Mouse (Mus musculus): ENCODE results near the gene Zdhhc8. TPM values are rescaled to one million over a fixed set of nuclear protein-coding genes. Genes with fewer than 3 reads are reported as not detected.

Gene Zdhhc8
- polyA plus RNA-seq, 1 experiment = 28.7 TPM

- no peak for TF ChIP-seq CTCF (IDR thresholded peaks at IDR 0.05; ENCODE audit: borderline replicate concordance, insufficient read depth, low read length)
- TF ChIP-seq POLR2A (IDR thresholded peaks at IDR 0.05; ENCODE audit: low read depth, low read length) = no peak
- H3K27ac ChIP-seq (ENCODE audit: insufficient read depth, low read length) = no peak overlapping the region
- peaks cover 4% of the 10 kb centered on the region for H3K4me1 ChIP-seq (ENCODE audit: control insufficient read depth, insufficient read depth, low read length)
Observed at GRCm38 (mm10) chr16:18186798-18187197, 48.1 kb downstream of the Zdhhc8 start.

DNA sequence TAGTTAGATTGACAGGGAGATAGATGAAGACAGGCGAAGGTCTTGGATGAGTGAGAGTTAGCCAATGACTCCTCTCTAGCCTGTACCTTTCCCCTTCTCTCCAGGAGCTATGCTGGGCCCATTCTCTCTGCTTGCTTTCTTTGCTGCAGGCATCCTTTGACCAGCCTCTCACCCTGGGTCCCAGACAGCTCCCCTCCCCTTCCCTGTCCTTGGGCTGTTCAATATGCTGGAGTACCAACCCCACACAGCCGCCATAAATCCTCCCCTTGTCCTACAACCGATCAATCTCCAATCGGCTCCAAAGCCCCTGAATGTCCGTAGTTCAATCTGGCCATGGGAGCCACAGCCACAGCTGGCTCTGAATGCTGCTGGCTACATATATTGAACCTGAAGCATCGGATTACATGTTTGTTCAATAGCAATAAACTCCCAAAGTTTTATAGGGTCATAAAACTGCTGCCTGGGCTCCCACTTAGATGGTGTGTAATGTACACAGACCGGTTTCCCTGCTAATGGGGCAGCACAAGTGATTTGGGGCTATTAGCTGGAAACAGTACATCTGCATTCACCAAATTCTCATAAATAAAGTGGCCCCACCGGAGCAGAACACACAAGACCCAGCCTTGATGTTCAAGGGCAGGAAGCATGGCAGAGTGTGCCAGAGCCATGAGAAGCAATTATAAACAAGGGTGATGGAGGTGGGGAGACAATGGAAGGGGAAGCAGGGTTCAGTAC lies 49.1 kb downstream of the Zdhhc8 start:
- Histone ChIP-seq H3K4me1 (ENCODE audit: control insufficient read depth, insufficient read depth, low read length) (peaks cover 4% of the 10 kb centered on the region), H3K27ac (ENCODE audit: insufficient read depth, low read length) (no peak overlapping the region), H3K4me3 (ENCODE audit: insufficient read depth, low read length) (no peak overlapping the region)
- TF ChIP-seq CTCF (IDR thresholded peaks at IDR 0.05; ENCODE audit: borderline replicate concordance, insufficient read depth, low read length) (no peak), POLR2A (IDR thresholded peaks at IDR 0.05; ENCODE audit: low read depth, low read length) (no peak)

More at GRCm38 (mm10) chr16:18186798-18187197, 48.1 kb downstream of the Zdhhc8 start:
- no peak overlapping the region for H3K4me3 ChIP-seq (ENCODE audit: insufficient read depth, low read length)

- H3K27ac ChIP-seq (ENCODE audit: insufficient read depth, low read length) = no peak overlapping the region
- H3K4me3 ChIP-seq (ENCODE audit: insufficient read depth, low read length) = no peak overlapping the region
- TF ChIP-seq POLR2A (IDR thresholded peaks at IDR 0.05; ENCODE audit: low read depth, low read length) (no peak), CTCF (IDR thresholded peaks at IDR 0.05; ENCODE audit: borderline replicate concordance, insufficient read depth, low read length) (no peak)
- peaks cover 4% of the 10 kb centered on the region for H3K4me1 ChIP-seq (ENCODE audit: control insufficient read depth, insufficient read depth, low read length)
Observed at GRCm38 (mm10) chr16:18182766-18183165, 52.2 kb downstream of the Zdhhc8 start.

GRCm38 (mm10) chr16:18181398-18181797 lies 53.5 kb downstream of the Zdhhc8 start:
- Histone ChIP-seq H3K4me1 (ENCODE audit: control insufficient read depth, insufficient read depth, low read length) (peaks cover 4% of the 10 kb centered on the region), H3K4me3 (ENCODE audit: insufficient read depth, low read length) (no peak overlapping the region), H3K27ac (ENCODE audit: insufficient read depth, low read length) (no peak overlapping the region)
- TF ChIP-seq POLR2A (IDR thresholded peaks at IDR 0.05; ENCODE audit: low read depth, low read length) (no peak), CTCF (IDR thresholded peaks at IDR 0.05; ENCODE audit: borderline replicate concordance, insufficient read depth, low read length) (no peak)

DNA sequence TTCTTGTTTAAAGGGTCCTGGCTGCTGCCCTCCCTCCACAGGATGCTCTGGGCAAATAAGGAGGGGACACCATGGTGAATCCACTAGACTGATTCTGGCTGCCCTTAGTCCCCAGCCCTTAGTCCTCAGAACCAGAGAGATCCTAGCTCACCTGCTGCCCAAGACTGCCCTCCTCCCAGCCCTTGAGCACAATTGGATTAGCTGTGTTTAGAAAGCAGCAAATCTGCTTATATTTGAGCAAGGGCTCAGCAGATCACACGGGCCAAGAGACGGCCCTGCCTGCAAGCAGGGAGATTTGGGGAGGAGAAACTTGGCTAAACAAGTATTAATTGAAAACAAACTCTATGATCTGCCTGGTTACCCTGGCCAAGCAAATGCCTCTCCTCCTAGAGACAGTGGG lies 55.3 kb downstream of the Zdhhc8 start:
- Histone ChIP-seq H3K4me1 (ENCODE audit: control insufficient read depth, insufficient read depth, low read length) (peaks cover 4% of the 10 kb centered on the region), H3K27ac (ENCODE audit: insufficient read depth, low read length) (no peak overlapping the region), H3K4me3 (ENCODE audit: insufficient read depth, low read length) (no peak overlapping the region)
- TF ChIP-seq POLR2A (IDR thresholded peaks at IDR 0.05; ENCODE audit: low read depth, low read length) (no peak), CTCF (IDR thresholded peaks at IDR 0.05; ENCODE audit: borderline replicate concordance, insufficient read depth, low read length) (no peak)

DNA sequence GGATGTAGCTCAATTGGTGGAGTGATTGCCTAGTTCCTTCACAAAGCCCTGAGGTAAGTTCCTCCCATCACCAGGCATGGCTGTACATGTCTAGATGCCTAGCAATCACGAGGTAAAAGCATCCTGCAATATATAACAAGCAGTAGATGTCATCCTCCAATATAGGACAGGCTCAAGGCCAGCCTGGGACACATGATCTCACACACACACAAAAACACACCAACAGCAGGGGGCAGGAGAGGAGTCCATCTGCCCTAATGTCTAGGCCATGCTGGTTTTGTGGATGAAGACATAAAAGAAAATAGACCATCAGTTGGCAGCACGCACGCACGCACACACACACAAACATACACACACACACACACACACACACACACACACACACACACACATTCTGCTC lies 58.2 kb downstream of the Zdhhc8 start:
- Histone ChIP-seq H3K4me1 (ENCODE audit: control insufficient read depth, insufficient read depth, low read length) (no peaks in the 10 kb centered on the region), H3K4me3 (ENCODE audit: insufficient read depth, low read length) (no peak overlapping the region), H3K27ac (ENCODE audit: insufficient read depth, low read length) (no peak overlapping the region)
- TF ChIP-seq POLR2A (IDR thresholded peaks at IDR 0.05; ENCODE audit: low read depth, low read length) = no peak
- peak; percentile 28; the same call in 1 of the 2 replicates for TF ChIP-seq CTCF (IDR thresholded peaks at IDR 0.05; ENCODE audit: borderline replicate concordance, insufficient read depth, low read length)

- TF ChIP-seq CTCF (IDR thresholded peaks at IDR 0.05; ENCODE audit: borderline replicate concordance, insufficient read depth, low read length) (no peak), POLR2A (IDR thresholded peaks at IDR 0.05; ENCODE audit: low read depth, low read length) (no peak)
- Histone ChIP-seq H3K4me3 (ENCODE audit: insufficient read depth, low read length) (no peak overlapping the region), H3K27ac (ENCODE audit: insufficient read depth, low read length) (no peak overlapping the region), H3K4me1 (ENCODE audit: control insufficient read depth, insufficient read depth, low read length) (no peaks in the 10 kb centered on the region)
Observed at GRCm38 (mm10) chr16:18175817-18176541, 59.0 kb downstream of the Zdhhc8 start.

DNA sequence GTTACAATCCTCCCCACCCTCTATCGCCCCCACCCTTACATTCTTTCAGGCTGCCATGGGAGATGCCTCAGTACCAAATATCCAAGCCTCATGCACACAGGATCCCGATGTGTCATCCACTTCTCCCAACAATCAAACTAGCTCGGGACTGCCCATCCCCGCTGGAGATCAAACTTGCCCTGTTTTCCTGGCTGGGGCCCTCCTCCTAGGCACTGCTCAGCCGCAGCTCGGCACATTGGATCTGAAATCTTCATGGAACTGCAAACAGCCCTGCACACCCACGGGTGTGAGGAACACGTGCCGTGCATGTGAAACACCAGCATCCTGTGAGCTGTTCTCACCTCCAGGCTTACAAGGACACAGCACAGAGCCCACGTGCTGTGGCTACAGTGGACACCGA lies 61.1 kb downstream of the Zdhhc8 start:
- no peak overlapping the region for H3K27ac ChIP-seq (ENCODE audit: insufficient read depth, low read length)
- TF ChIP-seq POLR2A (IDR thresholded peaks at IDR 0.05; ENCODE audit: low read depth, low read length) = no peak
- TF ChIP-seq CTCF (IDR thresholded peaks at IDR 0.05; ENCODE audit: borderline replicate concordance, insufficient read depth, low read length) = no peak

DNA sequence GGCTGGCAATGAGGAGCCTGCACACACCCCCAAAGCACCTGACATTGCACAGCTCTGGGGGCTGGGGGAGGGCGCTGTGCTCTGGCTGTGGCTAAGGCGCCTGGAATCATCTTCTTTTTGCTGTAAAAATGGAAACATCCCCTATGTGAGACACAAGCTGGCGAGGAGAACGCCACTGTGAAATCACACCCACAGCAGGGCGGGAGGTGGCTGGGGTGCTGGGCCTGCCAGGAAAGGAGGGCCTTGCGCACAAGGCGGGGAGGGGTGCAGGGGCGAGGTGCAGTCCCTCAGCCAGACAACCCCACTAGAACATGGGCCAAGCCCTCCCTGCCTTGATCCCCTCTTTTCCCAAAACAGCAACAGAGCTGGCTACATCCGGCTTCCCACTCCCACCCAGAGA lies 61.7 kb downstream of the Zdhhc8 start:
- H3K27ac ChIP-seq (ENCODE audit: insufficient read depth, low read length) = no peak overlapping the region
- no peak overlapping the region for H3K4me3 ChIP-seq (ENCODE audit: insufficient read depth, low read length)
- H3K4me1 ChIP-seq (ENCODE audit: control insufficient read depth, insufficient read depth, low read length) = no peaks in the 10 kb centered on the region
- TF ChIP-seq CTCF (IDR thresholded peaks at IDR 0.05; ENCODE audit: borderline replicate concordance, insufficient read depth, low read length) = no peak

More for the DNA sequence above, 61.1 kb downstream of the Zdhhc8 start:
- Histone ChIP-seq H3K4me1 (ENCODE audit: control insufficient read depth, insufficient read depth, low read length) (no peaks in the 10 kb centered on the region), H3K4me3 (ENCODE audit: insufficient read depth, low read length) (no peak overlapping the region)

DNA sequence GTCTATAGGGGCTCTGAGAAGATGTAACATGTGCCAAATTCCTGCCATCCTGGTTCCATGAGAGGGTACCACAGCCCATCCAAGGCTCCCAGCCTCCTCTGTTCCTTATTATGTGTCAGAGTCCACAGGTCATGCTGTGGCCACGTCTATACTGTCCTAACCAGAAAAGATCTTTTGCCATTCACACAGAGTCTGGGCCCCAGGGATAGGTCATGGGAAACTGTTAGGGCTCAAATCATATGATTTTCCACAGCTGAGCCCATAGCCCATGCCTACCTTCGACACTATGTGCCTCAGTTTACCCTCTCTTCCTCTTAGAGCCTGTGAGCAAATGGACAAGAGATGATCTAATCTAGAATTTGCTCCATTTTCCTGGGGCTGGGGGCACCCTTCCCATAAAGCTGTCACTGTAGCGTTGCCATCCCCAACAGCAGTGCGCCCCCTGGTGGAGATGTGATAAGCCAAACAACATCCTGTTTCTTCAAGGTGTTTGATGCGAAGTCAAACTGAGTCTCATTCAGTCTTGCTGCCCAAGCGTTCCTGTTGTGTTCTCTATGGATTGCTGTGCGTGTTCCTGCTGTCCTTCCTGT lies 62.6 kb downstream of the Zdhhc8 start:
- H3K27ac ChIP-seq (ENCODE audit: insufficient read depth, low read length) = no peak overlapping the region
- TF ChIP-seq CTCF (IDR thresholded peaks at IDR 0.05; ENCODE audit: borderline replicate concordance, insufficient read depth, low read length) (peak; percentile 90), POLR2A (IDR thresholded peaks at IDR 0.05; ENCODE audit: low read depth, low read length) (no peak)
- H3K4me3 ChIP-seq (ENCODE audit: insufficient read depth, low read length) = no peak overlapping the region
- H3K4me1 ChIP-seq (ENCODE audit: control insufficient read depth, insufficient read depth, low read length) = no peaks in the 10 kb centered on the region

Other genes starting within 250 kb of the Zdhhc8 start
- gene Dgcr6, start 182.3 kb downstream of the Zdhhc8 start, polyA plus RNA-seq (2011; ENCODE audit: insufficient read length, low read depth, missing spikeins) = 26.1 and 34.5 TPM in 2 replicates
- gene Prodh, start 144.9 kb downstream of the Zdhhc8 start, polyA plus RNA-seq (2011; ENCODE audit: insufficient read length, low read depth, missing spikeins) = 0.70 and 0.80 TPM in 2 replicates
- gene Rtn4r, start 107.5 kb downstream of the Zdhhc8 start, polyA plus RNA-seq (2011; ENCODE audit: insufficient read length, low read depth, missing spikeins) = 1.2 and 1.4 TPM in 2 replicates
- gene Ccdc188, start 17.3 kb downstream of the Zdhhc8 start, polyA plus RNA-seq (2011; ENCODE audit: insufficient read length, low read depth, missing spikeins) = not detected in 2 replicates
- 43.3 and 58.9 TPM in 2 replicates for gene Trmt2a, start 13.5 kb upstream of the Zdhhc8 start, polyA plus RNA-seq (2011; ENCODE audit: insufficient read length, low read depth, missing spikeins)
- 296 and 323 TPM in 2 replicates for gene Ranbp1, start 13.6 kb upstream of the Zdhhc8 start, polyA plus RNA-seq (2011; ENCODE audit: insufficient read length, low read depth, missing spikeins)
- gene Gm49776, start 23.2 kb upstream of the Zdhhc8 start, polyA plus RNA-seq (2011; ENCODE audit: insufficient read length, low read depth, missing spikeins) = not detected in 2 replicates
- gene Dgcr8, start 54.1 kb upstream of the Zdhhc8 start, polyA plus RNA-seq (2011; ENCODE audit: insufficient read length, low read depth, missing spikeins) = 47.4 and 50.6 TPM in 2 replicates
- gene Tango2, start 113.0 kb upstream of the Zdhhc8 start, polyA plus RNA-seq (2011; ENCODE audit: insufficient read length, low read depth, missing spikeins) = 27.1 and 32.7 TPM in 2 replicates
- 6.7 and 8.1 TPM in 2 replicates for gene Arvcf, start 113.0 kb upstream of the Zdhhc8 start, polyA plus RNA-seq (2011; ENCODE audit: insufficient read length, low read depth, missing spikeins)
- gene Txnrd2, start 191.2 kb upstream of the Zdhhc8 start, polyA plus RNA-seq (2011; ENCODE audit: insufficient read length, low read depth, missing spikeins) = 4.6 and 7.5 TPM in 2 replicates
- gene Comt, start 191.7 kb upstream of the Zdhhc8 start, polyA plus RNA-seq (2011; ENCODE audit: insufficient read length, low read depth, missing spikeins) = 89.2 and 96.0 TPM in 2 replicates

Data from embryonic fibroblast, embryonic 13.5 days (primary cell).